Mouse (Mus musculus): Measurements from ENCODE around the gene Pcbd1. TPM values are rescaled to one million over a fixed set of nuclear protein-coding genes. Genes with fewer than 3 reads are reported as not detected.

The Pcbd1 gene
- polyA plus RNA-seq, 1 experiment from 2014 or later, result 83.3 TPM

- no peak overlapping the region for H3K9ac ChIP-seq (ENCODE audit: low read length)
- ATAC-seq (ENCODE audit: low read depth), result peak; percentile 58; the same call in 1 of the 2 replicates
- no peaks in the 10 kb centered on the region; the same call in none of the 2 replicates for H3K4me1 ChIP-seq (replicated peaks; ENCODE audit: control insufficient read depth, insufficient read depth, low read length)
- H3K9me3 ChIP-seq (ENCODE audit: control insufficient read depth, low read length), result no peaks in the 10 kb centered on the region
- no peaks in the 10 kb centered on the region for H3K36me3 ChIP-seq (ENCODE audit: control insufficient read depth, insufficient read depth, low read length)
- no peak overlapping the region for H3K27ac ChIP-seq (ENCODE audit: low read length)
- no peaks in the 10 kb centered on the region for H3K27me3 ChIP-seq (ENCODE audit: control insufficient read depth, insufficient read depth, low read depth, low read length)
- H3K4me3 ChIP-seq (ENCODE audit: low read length), result no peak overlapping the region
- WGBS, result 50% methylated on average over 13 of the region's 13 CpGs
- no peak overlapping the region for H3K4me2 ChIP-seq (ENCODE audit: low read depth, low read length)
These were observed 23.7 kb upstream of the Pcbd1 start for GRCm38 (mm10) chr10:61065287-61066005.

GRCm38 (mm10) chr10:61068436-61069192 is 20.5 kb upstream of the Pcbd1 start:
- WGBS, result 10% methylated on average over 8 of the region's 8 CpGs
- Histone ChIP-seq H3K4me2 (ENCODE audit: low read depth, low read length) (peak overlapping the region; percentile 35; the same call in 1 of the 2 replicates), H3K9ac (ENCODE audit: low read length) (no peak overlapping the region), H3K27ac (ENCODE audit: low read length) (no peak overlapping the region), H3K27me3 (ENCODE audit: control insufficient read depth, insufficient read depth, low read depth, low read length) (no peaks in the 10 kb centered on the region; the same call in 1 of the 2 replicates), H3K36me3 (ENCODE audit: control insufficient read depth, insufficient read depth, low read length) (no peaks in the 10 kb centered on the region), H3K4me3 (ENCODE audit: low read length) (no peak overlapping the region), H3K9me3 (ENCODE audit: control insufficient read depth, low read length) (no peaks in the 10 kb centered on the region), H3K4me1 (replicated peaks; ENCODE audit: control insufficient read depth, insufficient read depth, low read length) (no peaks in the 10 kb centered on the region; the same call in none of the 2 replicates)
- ATAC-seq (ENCODE audit: low read depth), result peak; percentile 52

- Histone ChIP-seq H3K27me3 (ENCODE audit: control insufficient read depth, insufficient read depth, low read depth, low read length) (no peaks in the 10 kb centered on the region; the same call in 1 of the 2 replicates), H3K9ac (ENCODE audit: low read length) (no peak overlapping the region), H3K9me3 (ENCODE audit: control insufficient read depth, low read length) (no peaks in the 10 kb centered on the region), H3K4me2 (ENCODE audit: low read depth, low read length) (no peak overlapping the region), H3K36me3 (ENCODE audit: control insufficient read depth, insufficient read depth, low read length) (no peaks in the 10 kb centered on the region), H3K4me1 (replicated peaks; ENCODE audit: control insufficient read depth, insufficient read depth, low read length) (no peaks in the 10 kb centered on the region; the same call in none of the 2 replicates), H3K4me3 (ENCODE audit: low read length) (no peak overlapping the region), H3K27ac (ENCODE audit: low read length) (no peak overlapping the region)
- 0 out of 2 replicates have a peak, but pooled peaks have one; percentile 24 for ATAC-seq (ENCODE audit: low read depth)
- WGBS, result 24% methylated on average over 13 of the region's 13 CpGs
These were observed 19.9 kb upstream of the Pcbd1 start for GRCm38 (mm10) chr10:61069248-61069647.

DNA sequence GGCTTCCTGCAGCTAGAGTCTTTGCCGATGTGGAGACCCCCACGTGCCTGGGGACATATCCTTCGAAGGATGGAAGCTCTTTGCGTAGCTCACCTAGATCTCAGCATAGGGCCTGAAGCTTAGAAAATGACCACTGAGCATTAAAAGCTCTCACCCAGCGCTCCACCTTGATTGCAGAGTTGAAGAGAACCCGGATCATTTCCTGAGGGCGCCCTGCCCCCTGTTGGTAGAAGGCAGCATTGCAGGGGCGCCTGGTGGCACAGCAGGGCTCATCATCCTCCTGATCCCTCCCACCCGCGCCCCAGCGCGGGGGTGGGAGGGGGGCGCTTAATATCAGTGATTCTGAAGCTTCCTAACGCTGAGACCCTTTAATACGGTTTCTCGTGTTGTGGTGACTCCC is 16.8 kb upstream of the Pcbd1 start:
- H3K4me3 ChIP-seq (ENCODE audit: low read length), result no peak overlapping the region
- no peaks in the 10 kb centered on the region for H3K36me3 ChIP-seq (ENCODE audit: control insufficient read depth, insufficient read depth, low read length)
- no peaks in the 10 kb centered on the region; the same call in 1 of the 2 replicates for H3K27me3 ChIP-seq (ENCODE audit: control insufficient read depth, insufficient read depth, low read depth, low read length)
- H3K4me1 ChIP-seq (replicated peaks; ENCODE audit: control insufficient read depth, insufficient read depth, low read length), result no peaks in the 10 kb centered on the region; the same call in 1 of the 2 replicates
- H3K4me2 ChIP-seq (ENCODE audit: low read depth, low read length), result no peak overlapping the region
- ATAC-seq (ENCODE audit: low read depth), result 0 out of 2 replicates have a peak, but pooled peaks have one; percentile 6
- 11% methylated on average over 16 of the region's 16 CpGs for WGBS
- H3K9me3 ChIP-seq (ENCODE audit: control insufficient read depth, low read length), result no peaks in the 10 kb centered on the region
- H3K9ac ChIP-seq (ENCODE audit: low read length), result no peak overlapping the region
- no peak overlapping the region for H3K27ac ChIP-seq (ENCODE audit: low read length)

DNA sequence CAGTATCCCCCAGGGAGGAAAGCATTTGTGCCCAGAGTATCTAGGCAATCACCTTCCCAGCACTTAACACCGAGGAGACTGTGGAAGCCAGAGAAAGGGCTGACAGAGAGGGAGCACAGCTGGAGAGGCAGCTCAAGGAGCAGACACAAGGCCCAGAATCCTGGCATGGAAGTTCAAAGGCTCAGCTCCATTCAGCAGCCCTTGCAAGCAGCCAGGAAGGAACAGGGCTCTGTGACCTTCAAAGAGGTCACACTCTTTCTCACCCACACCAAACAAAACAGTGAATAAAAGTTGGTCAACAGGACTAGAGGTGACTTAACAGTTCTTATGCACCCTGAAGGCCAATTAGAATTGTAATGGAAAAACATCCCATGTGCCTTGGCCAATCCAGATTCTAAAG is 14.5 kb upstream of the Pcbd1 start:
- no peaks in the 10 kb centered on the region for H3K4me1 ChIP-seq (replicated peaks; ENCODE audit: control insufficient read depth, insufficient read depth, low read length)
- no peaks in the 10 kb centered on the region for H3K36me3 ChIP-seq (ENCODE audit: control insufficient read depth, insufficient read depth, low read length)
- WGBS, result 0% methylated on average over 1 of the region's 1 CpGs
- no peak overlapping the region for H3K9ac ChIP-seq (ENCODE audit: low read length)
- H3K4me2 ChIP-seq (ENCODE audit: low read depth, low read length), result no peak overlapping the region
- no peak overlapping the region for H3K27ac ChIP-seq (ENCODE audit: low read length)
- H3K4me3 ChIP-seq (ENCODE audit: low read length), result no peak overlapping the region
- H3K27me3 ChIP-seq (ENCODE audit: control insufficient read depth, insufficient read depth, low read depth, low read length), result no peaks in the 10 kb centered on the region; the same call in 1 of the 2 replicates
- H3K9me3 ChIP-seq (ENCODE audit: control insufficient read depth, low read length), result no peaks in the 10 kb centered on the region
- ATAC-seq (ENCODE audit: low read depth), result no peak

DNA sequence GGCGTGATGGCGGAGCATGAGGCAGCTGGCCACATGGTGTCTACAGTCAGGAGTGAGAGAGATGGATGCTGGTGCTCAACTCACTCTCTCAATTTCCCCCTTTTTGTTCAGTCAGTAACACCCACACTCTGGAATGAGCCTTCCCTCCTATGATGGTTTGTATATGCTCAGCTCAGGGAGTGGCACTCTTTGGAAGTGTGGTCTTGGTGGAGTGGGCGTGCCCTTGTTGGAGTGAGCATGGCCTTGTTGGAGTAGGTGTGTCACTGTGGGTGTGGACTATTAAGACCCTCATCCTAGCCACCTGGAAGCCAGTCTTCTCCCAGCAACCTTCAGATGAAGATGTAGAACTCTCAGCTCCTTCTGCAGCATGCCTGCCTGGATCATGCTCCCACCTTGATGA is 13.5 kb upstream of the Pcbd1 start:
- Histone ChIP-seq H3K27ac (ENCODE audit: low read length) (no peak overlapping the region), H3K4me2 (ENCODE audit: low read depth, low read length) (no peak overlapping the region), H3K36me3 (ENCODE audit: control insufficient read depth, insufficient read depth, low read length) (no peaks in the 10 kb centered on the region), H3K4me3 (ENCODE audit: low read length) (no peak overlapping the region), H3K4me1 (replicated peaks; ENCODE audit: control insufficient read depth, insufficient read depth, low read length) (no peaks in the 10 kb centered on the region; the same call in 1 of the 2 replicates), H3K9me3 (ENCODE audit: control insufficient read depth, low read length) (no peaks in the 10 kb centered on the region), H3K27me3 (ENCODE audit: control insufficient read depth, insufficient read depth, low read depth, low read length) (no peaks in the 10 kb centered on the region; the same call in 1 of the 2 replicates), H3K9ac (ENCODE audit: low read length) (no peak overlapping the region)
- ATAC-seq (ENCODE audit: low read depth), result no peak
- WGBS, result 87% methylated on average over 3 of the region's 3 CpGs

DNA sequence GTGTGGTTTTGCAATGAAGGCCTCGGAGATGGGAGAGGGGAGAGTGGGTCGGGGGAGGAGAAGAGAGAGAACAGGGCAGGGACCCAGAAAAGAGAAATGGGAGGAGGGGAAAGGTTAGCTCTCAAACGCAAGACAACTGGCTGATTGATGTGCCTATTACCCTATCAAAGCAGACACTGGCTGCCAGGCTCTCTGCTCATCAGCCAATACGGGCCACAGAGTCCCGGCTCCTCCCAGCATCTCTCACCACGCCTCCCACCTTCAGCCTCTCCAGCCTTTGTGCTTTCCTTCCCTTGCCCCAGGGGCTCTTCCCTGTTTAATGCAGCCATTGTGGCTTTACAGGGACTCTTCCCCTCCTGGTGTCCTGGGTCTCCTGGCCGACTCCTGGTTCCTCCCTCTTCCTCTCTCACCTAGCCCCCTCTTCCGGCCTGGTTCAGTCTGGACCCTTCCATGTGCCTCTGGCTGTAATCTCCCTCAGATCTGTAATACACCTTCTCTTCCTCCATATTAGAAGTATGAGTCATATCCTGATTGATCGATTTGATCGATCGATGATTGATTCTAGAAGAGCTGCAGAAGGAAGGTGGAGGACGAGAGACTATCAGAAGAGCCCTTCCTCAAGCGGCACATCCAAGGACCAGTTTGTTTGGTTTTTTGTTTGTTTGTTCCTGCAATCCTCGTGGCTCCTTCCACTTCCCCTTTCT is 8.8 kb upstream of the Pcbd1 start:
- H3K4me3 ChIP-seq (ENCODE audit: low read length), result no peak overlapping the region
- ATAC-seq (ENCODE audit: low read depth), result peak; percentile 87
- no peak overlapping the region for H3K9ac ChIP-seq (ENCODE audit: low read length)
- no peaks in the 10 kb centered on the region for H3K9me3 ChIP-seq (ENCODE audit: control insufficient read depth, low read length)
- 35% methylated on average over 14 of the region's 14 CpGs for WGBS
- H3K4me1 ChIP-seq (replicated peaks; ENCODE audit: control insufficient read depth, insufficient read depth, low read length), result no peaks in the 10 kb centered on the region; the same call in 1 of the 2 replicates
- no peaks in the 10 kb centered on the region for H3K36me3 ChIP-seq (ENCODE audit: control insufficient read depth, insufficient read depth, low read length)
- H3K27ac ChIP-seq (ENCODE audit: low read length), result no peak overlapping the region
- H3K27me3 ChIP-seq (ENCODE audit: control insufficient read depth, insufficient read depth, low read depth, low read length), result no peaks in the 10 kb centered on the region
- H3K4me2 ChIP-seq (ENCODE audit: low read depth, low read length), result peak overlapping the region; percentile 29

DNA sequence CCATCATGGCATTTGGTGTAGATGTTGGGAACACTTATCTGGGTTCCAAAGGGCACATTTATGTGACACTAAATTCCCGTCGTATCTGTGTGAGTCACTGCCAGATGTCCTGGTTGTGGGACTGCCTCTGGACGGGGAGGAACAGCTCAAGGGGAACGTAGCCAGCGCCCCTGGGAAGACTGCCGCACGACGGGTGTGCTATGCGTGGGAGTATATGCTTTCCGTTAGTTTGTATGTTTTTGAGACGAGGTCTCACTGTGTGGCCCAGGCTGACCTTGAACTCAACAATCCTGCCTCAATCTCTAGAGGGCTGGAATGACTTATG is 8.2 kb upstream of the Pcbd1 start:
- H3K4me1 ChIP-seq (replicated peaks; ENCODE audit: control insufficient read depth, insufficient read depth, low read length), result no peaks in the 10 kb centered on the region; the same call in 1 of the 2 replicates
- WGBS, result 64% methylated on average over 11 of the region's 11 CpGs
- 0 out of 2 replicates have a peak, but pooled peaks have one; percentile 21 for ATAC-seq (ENCODE audit: low read depth)
- no peak overlapping the region for H3K4me2 ChIP-seq (ENCODE audit: low read depth, low read length)
- no peaks in the 10 kb centered on the region for H3K27me3 ChIP-seq (ENCODE audit: control insufficient read depth, insufficient read depth, low read depth, low read length)
- H3K9ac ChIP-seq (ENCODE audit: low read length), result no peak overlapping the region
- H3K9me3 ChIP-seq (ENCODE audit: control insufficient read depth, low read length), result no peaks in the 10 kb centered on the region
- H3K36me3 ChIP-seq (ENCODE audit: control insufficient read depth, insufficient read depth, low read length), result no peaks in the 10 kb centered on the region
- no peak overlapping the region for H3K27ac ChIP-seq (ENCODE audit: low read length)
- no peak overlapping the region for H3K4me3 ChIP-seq (ENCODE audit: low read length)

- no peaks in the 10 kb centered on the region for H3K27me3 ChIP-seq (ENCODE audit: control insufficient read depth, insufficient read depth, low read depth, low read length)
- no peak overlapping the region for H3K9ac ChIP-seq (ENCODE audit: low read length)
- no peaks in the 10 kb centered on the region for H3K36me3 ChIP-seq (ENCODE audit: control insufficient read depth, insufficient read depth, low read length)
- H3K4me3 ChIP-seq (ENCODE audit: low read length), result no peak overlapping the region
- H3K9me3 ChIP-seq (ENCODE audit: control insufficient read depth, low read length), result no peaks in the 10 kb centered on the region
- 87% methylated on average over 2 of the region's 2 CpGs for WGBS
- H3K27ac ChIP-seq (ENCODE audit: low read length), result no peak overlapping the region
- no peak overlapping the region for H3K4me2 ChIP-seq (ENCODE audit: low read depth, low read length)
- peaks cover 6% of the 10 kb centered on the region; the same call in 1 of the 2 replicates for H3K4me1 ChIP-seq (replicated peaks; ENCODE audit: control insufficient read depth, insufficient read depth, low read length)
- no peak for ATAC-seq (ENCODE audit: low read depth)
These were observed 3.8 kb upstream of the Pcbd1 start for GRCm38 (mm10) chr10:61085364-61085763.

All from lung, embryonic 16.5 days (tissue).